ENCODE assay signal across 8 mouse cellular contexts in the genomic region with DNA sequence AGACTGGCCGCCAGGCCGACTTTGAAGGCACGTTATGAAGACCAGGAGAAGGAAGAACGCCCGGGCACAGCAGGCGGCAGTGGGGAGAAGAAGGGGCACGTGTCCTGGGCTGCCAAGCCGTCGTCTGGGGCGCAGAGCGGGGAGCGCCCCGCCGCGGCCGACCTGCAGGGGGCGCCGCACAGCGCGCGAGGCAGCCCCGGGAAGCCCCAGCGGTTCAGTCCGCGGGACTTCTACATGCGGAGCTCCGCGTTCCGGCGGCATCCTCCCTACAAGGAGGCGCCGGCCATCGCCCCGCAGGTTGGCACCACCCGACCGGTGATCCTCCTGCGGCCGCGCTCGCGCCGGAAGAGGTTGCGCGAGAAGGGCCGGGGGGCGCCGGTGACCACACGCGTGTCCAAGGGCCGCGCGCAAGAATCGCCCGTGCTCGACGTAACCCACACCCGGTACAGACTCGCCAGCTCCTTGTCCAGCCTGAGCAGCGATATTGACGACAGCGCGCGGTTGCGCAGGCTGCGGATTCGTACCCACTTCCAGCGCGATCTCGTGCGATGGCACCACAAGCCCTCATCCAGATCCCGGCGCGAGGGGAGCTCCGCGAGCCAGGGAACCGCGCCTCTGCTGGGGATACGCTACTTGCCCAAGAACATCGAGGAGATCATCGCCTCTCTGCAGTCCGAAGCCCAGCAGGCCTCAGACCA. TPM values are rescaled to one million over a fixed set of nuclear protein-coding genes. Genes with fewer than 3 reads are reported as not detected.
DNase-seq lines count a peak whose midpoint lies in the region; ATAC-seq and TF ChIP-seq lines count a peak whose summit lies in the region.

No protein-coding gene starts in this region.

- peak; percentile 42 for TF ChIP-seq CTCF in Patski (IDR thresholded peaks at IDR 0.05)
- peak; percentile 86 for TF ChIP-seq CTCF in intestine, postnatal 0 days (IDR thresholded peaks at IDR 0.05; ENCODE audit: low read depth)

- in situ Hi-C loops in Patski (cut with MboI; ENCODE audit: low pct_unique_long_range_greater_than_20kb) = no loop called here

- H3K27me3 ChIP-seq in heart, embryonic 10.5 days (ENCODE audit: insufficient read depth, poor library complexity, severe bottlenecking) = peaks cover 40% of the 10 kb centered on the region
- peaks cover 36% of the 10 kb centered on the region for H3K27me3 ChIP-seq in Patski
- H3K27me3 ChIP-seq in forebrain, embryonic 13.5 days = peaks cover 36% of the 10 kb centered on the region
- peaks cover 19% of the 10 kb centered on the region; the same call in 1 of the 2 replicates for H3K27me3 ChIP-seq in intestine, postnatal 0 days (replicated peaks; ENCODE audit: control insufficient read depth, insufficient read depth, low read length)
- H3K27me3 ChIP-seq in lung, embryonic 16.5 days (ENCODE audit: control insufficient read depth, insufficient read depth, low read depth, low read length) = peaks cover 20% of the 10 kb centered on the region

- peak overlapping the region; percentile 67 for H3K4me3 ChIP-seq in heart, embryonic 10.5 days
- H3K4me3 ChIP-seq in forebrain, embryonic 13.5 days = peak overlapping the region; percentile 52
- H3K4me3 ChIP-seq in intestine, postnatal 0 days (ENCODE audit: low read depth, low read length) = peak overlapping the region; percentile 45
- peak overlapping the region; percentile 45 for H3K4me3 ChIP-seq in lung, embryonic 16.5 days (ENCODE audit: low read length)

- no peak for ATAC-seq in Patski
- peak; percentile 95 for ATAC-seq in forebrain, embryonic 13.5 days
- peak; percentile 81 for ATAC-seq in intestine, postnatal 0 days
- peak; percentile 91 for ATAC-seq in lung, embryonic 16.5 days (ENCODE audit: low read depth)
- no peak for ATAC-seq in megakaryocyte-erythroid progenitor cell, adult 5-6 weeks (replicated peaks; ENCODE audit: low FRiP score, low TSS enrichment, poor library complexity, severe bottlenecking)

- WGBS in heart, embryonic 10.5 days = 1% methylated on average over 80 of the region's 81 CpGs
- WGBS in forebrain, embryonic 13.5 days = 2% methylated on average over 56 of the region's 81 CpGs
- WGBS in intestine, postnatal 0 days = 3% methylated on average over 81 of the region's 81 CpGs
- 5% methylated on average over 78 of the region's 81 CpGs for WGBS in lung, embryonic 16.5 days

- peak overlapping the region; percentile 69 for H3K27ac ChIP-seq in heart, embryonic 10.5 days
- no peak overlapping the region for H3K27ac ChIP-seq in forebrain, embryonic 13.5 days
- no peak overlapping the region for H3K27ac ChIP-seq in intestine, postnatal 0 days (ENCODE audit: low read depth, low read length)
- H3K27ac ChIP-seq in lung, embryonic 16.5 days (ENCODE audit: low read length) = no peak overlapping the region

- H3K4me1 ChIP-seq in heart, embryonic 10.5 days = 0 out of 2 replicates have a peak, but pooled peaks cover 9% of the 10 kb centered on the region
- H3K4me1 ChIP-seq in forebrain, embryonic 13.5 days = no peaks in the 10 kb centered on the region
- no peaks in the 10 kb centered on the region for H3K4me1 ChIP-seq in intestine, postnatal 0 days (replicated peaks; ENCODE audit: control insufficient read depth, insufficient read depth, low read length)
- H3K4me1 ChIP-seq in lung, embryonic 16.5 days (replicated peaks; ENCODE audit: control insufficient read depth, insufficient read depth, low read length) = peaks cover 4% of the 10 kb centered on the region; the same call in 1 of the 2 replicates

- H3K9ac ChIP-seq in forebrain, embryonic 13.5 days = peak overlapping the region; percentile 60
- H3K9ac ChIP-seq in intestine, postnatal 0 days (ENCODE audit: low read depth, low read length) = peak overlapping the region; percentile 42; the same call in 1 of the 2 replicates
- H3K9ac ChIP-seq in lung, embryonic 16.5 days (ENCODE audit: low read length) = peak overlapping the region; percentile 33

- CTCF ChIA-PET in Patski (lab: Charles Lee) = no interaction called here

- POLR2A ChIA-PET in Patski (lab: Charles Lee) = no interaction called here

- no peak for DNase-seq in heart, embryonic 10.5 days (ENCODE audit: low spot score)
- DNase-seq in heart, adult 8-10 months (ENCODE audit: low spot score) = no peak
- no peak for DNase-seq in Patski (ENCODE audit: low read depth, low spot score)
- DNase-seq in retina, postnatal 7 days (ENCODE audit: low read depth, low spot score) = peak; percentile 16

- H3K9me3 ChIP-seq in heart, embryonic 10.5 days = no peaks in the 10 kb centered on the region
- no peaks in the 10 kb centered on the region for H3K9me3 ChIP-seq in forebrain, embryonic 13.5 days (replicated peaks)
- 0 out of 2 replicates have a peak, but pooled peaks cover 3% of the 10 kb centered on the region for H3K9me3 ChIP-seq in intestine, postnatal 0 days (ENCODE audit: control insufficient read depth)
- H3K9me3 ChIP-seq in lung, embryonic 16.5 days (ENCODE audit: control insufficient read depth, low read length) = 0 out of 2 replicates have a peak, but pooled peaks cover 3% of the 10 kb centered on the region

- peak overlapping the region; percentile 84 for H3K4me2 ChIP-seq in forebrain, embryonic 13.5 days
- peak overlapping the region; percentile 91 for H3K4me2 ChIP-seq in intestine, postnatal 0 days (replicated peaks; ENCODE audit: low read depth)
- peak overlapping the region; percentile 58 for H3K4me2 ChIP-seq in lung, embryonic 16.5 days (ENCODE audit: low read depth, low read length)

- H3K36me3 ChIP-seq in heart, embryonic 10.5 days = no peaks in the 10 kb centered on the region
- H3K36me3 ChIP-seq in forebrain, embryonic 13.5 days (ENCODE audit: poor library complexity, severe bottlenecking) = no peaks in the 10 kb centered on the region
- no peaks in the 10 kb centered on the region for H3K36me3 ChIP-seq in intestine, postnatal 0 days (ENCODE audit: control insufficient read depth, insufficient read depth)
- H3K36me3 ChIP-seq in lung, embryonic 16.5 days (ENCODE audit: control insufficient read depth, insufficient read depth, low read length) = no peaks in the 10 kb centered on the region

RNA-seq across cellular contexts. Expression of a gene that starts 12.2 kb away (rescaled TPM):
- polyA plus RNA-seq in heart, embryonic 10.5 days (2016; fragmentation: Nextera tagmentation; extraction: Ambion mirVana) = 0.25 and 0.62 TPM in 2 replicates
- total RNA-seq in heart, adult 8-10 months (2022) = not detected
- 0.05 TPM for polyA plus RNA-seq in Patski (2021)
- 0.14 and 0.50 TPM in 2 replicates for polyA plus RNA-seq in forebrain, embryonic 13.5 days (2015; fragmentation: Nextera tagmentation; extraction: Ambion mirVana)
- 0.20 and 0.43 TPM in 2 replicates for polyA plus RNA-seq in intestine, postnatal 0 days (2015; fragmentation: Nextera tagmentation; extraction: Ambion mirVana)
- 3.0 and 5.1 TPM in 2 replicates for polyA plus RNA-seq in lung, embryonic 16.5 days (2015; fragmentation: Nextera tagmentation; extraction: Ambion mirVana)
- total RNA-seq in megakaryocyte-erythroid progenitor cell, adult 5-6 weeks (2014; fragmentation: Nextera tagmentation) = not detected in 2 replicates
- total RNA-seq in megakaryocyte-erythroid progenitor cell, adult 5-6 weeks (2017) = not detected in 2 replicates

RNA-seq across cellular contexts. Expression of a gene that starts 29.4 kb away (rescaled TPM):
- polyA plus RNA-seq in heart, embryonic 10.5 days (2016; fragmentation: Nextera tagmentation; extraction: Ambion mirVana) = 0.09 and 0.77 TPM in 2 replicates
- total RNA-seq in heart, adult 8-10 months (2022) = under 1 TPM in 1 of 4 experiments, not detected in 3; 0.14 TPM
- 0.80 TPM for polyA plus RNA-seq in Patski (2021)
- 0.43 and 1.0 TPM in 2 replicates for polyA plus RNA-seq in forebrain, embryonic 13.5 days (2015; fragmentation: Nextera tagmentation; extraction: Ambion mirVana)
- 3.7 and 4.0 TPM in 2 replicates for polyA plus RNA-seq in intestine, postnatal 0 days (2015; fragmentation: Nextera tagmentation; extraction: Ambion mirVana)
- 7.5 and 8.2 TPM in 2 replicates for polyA plus RNA-seq in lung, embryonic 16.5 days (2015; fragmentation: Nextera tagmentation; extraction: Ambion mirVana)
- not detected in 2 replicates for total RNA-seq in megakaryocyte-erythroid progenitor cell, adult 5-6 weeks (2014; fragmentation: Nextera tagmentation)
- not detected in 2 replicates for total RNA-seq in megakaryocyte-erythroid progenitor cell, adult 5-6 weeks (2017)

Comparison
In these comparisons a context has a peak if more than half of its experiments do, and no peak if none do; other contexts are left out.
1. ATAC-seq: peak in forebrain, embryonic 13.5 days (single experiment), intestine, postnatal 0 days (single experiment) and lung, embryonic 16.5 days (single experiment); none in Patski (single experiment) and megakaryocyte-erythroid progenitor cell, adult 5-6 weeks (single experiment).
2. Peak in every context shown above with its lines, with median percentiles within 50 percentile points of each other: H3K4me3 ChIP-seq, H3K4me2 ChIP-seq and H3K9ac ChIP-seq.